Mouse (Mus musculus) frontal cortex, postnatal 14 days (tissue): Measurements from ENCODE around the gene Tmem253.

Source experiments
- DNase-seq, 2 experiments: peaks; one replicate each; pipeline ENCODE4 v3.0.0; 2022; ENCODE audit warnings: low spot score in 2 of 2

Gene Tmem253

DNA sequence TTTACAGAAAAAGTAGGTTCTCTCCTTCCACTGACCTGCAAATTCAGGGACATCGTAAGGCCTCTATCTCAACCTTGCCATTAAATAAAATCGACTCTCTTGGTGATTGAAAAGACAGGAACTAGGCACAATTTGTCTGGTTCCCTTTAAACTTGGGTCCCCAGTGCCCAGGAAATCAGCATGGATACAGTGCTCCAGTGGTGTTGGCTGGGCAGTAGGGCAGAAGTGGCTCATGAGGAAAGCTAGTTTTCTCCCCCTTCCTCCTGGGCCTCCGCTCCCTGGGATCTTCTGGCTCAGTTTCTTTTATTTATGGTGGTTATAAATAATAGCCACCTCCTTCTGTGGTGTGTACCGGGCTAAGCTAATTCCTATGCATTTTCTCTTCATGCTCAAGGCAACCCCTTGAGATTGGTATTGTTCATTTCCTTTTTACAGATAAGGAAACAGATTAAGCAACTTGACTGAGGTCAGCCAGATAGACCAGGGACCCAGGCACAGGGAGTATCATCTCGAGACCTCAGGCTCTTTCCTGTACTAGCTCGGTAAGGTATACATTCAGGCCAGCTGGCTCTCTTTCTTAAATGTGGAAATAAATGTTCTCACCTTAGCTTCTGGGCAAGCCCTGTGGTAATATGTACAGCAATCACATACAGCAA lies at the start of gene Tmem253:
Gene Tmem253 (plus strand): TSS at position 214 of the 656 bp plus-strand sequence.
- DNase-seq = no peak

DNA sequence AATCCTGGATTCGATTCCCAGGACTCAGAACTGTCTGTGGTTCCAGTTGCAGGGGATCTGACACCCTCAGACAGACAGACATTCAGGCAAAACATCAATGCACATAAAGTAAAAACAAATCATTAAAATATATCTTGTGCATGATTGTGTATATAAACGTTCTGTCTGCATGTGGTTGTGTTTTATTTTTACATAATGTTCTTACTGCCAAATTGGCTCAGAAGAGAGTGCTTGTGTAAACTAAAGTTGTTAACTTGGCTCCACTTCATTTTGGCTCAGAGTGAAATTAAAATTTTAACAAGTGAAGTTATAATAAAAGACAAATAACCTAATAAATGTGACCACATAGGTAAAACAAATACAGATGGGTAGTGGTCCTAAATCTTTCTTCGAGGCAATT lies 48.1 kb upstream of the Tmem253 start:
- DNase-seq = no peak

GRCm38 (mm10) chr14:51979252-51979651 lies 36.2 kb upstream of the Tmem253 start:
- no peak for DNase-seq

- DNase-seq = no peak
Observed at GRCm38 (mm10) chr14:51983251-51983650, 32.2 kb upstream of the Tmem253 start.

GRCm38 (mm10) chr14:51983855-51984246 lies 31.6 kb upstream of the Tmem253 start:
- DNase-seq = no peak

DNA sequence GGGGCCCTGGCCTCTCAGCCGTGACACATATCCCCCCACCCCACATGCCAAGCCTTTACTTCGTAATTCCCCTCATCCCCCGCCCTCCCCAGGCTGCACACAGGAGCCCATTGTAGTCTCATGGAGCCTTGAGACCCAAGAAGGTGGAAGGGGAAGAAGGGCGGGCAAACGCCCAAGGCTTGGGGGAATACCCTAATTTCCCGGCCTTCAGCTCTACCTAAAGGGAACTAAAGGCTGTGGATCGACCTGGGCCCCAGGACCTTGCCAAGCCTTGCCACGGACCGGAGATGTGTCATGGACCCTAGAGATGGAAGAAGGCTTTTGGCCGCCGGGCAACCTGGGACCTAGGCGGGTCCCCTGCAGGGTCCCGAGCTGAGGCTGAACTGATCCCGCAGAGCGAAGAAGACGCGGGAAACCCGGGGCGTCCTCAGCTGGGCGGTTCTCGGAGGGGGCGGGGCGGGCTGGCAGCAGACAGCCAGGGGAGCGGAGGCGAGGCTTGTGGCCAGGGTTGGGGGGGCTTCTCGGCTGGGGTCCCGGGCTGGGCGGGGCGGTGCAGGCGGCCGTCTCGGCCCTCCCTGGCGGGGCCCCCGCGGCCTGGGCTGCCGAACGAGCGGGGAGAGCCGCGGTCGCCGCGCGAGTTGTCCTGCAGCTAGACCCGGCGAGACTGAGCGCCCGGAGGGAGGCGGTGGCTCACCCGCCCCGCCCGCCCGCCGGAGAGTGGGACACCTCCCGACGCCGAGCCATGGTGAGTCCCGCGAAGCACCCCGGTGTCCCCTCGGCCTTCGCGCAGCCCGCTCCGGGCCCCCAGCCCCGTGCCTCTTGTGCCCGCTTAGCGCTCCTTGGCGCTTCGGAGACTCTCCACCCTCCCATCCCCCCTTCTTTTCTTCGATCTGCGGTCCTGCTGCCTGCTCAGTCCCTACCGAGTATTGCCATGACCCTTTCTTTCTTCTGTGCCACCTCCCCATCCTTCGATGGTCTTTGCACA lies 30.9 kb upstream of the Tmem253 start, which contains the start of gene Arhgef40:
Gene Arhgef40 (plus strand): TSS at position 473 of the 985 bp plus-strand sequence.
- peak in 1 of 2 experiments; percentile 59 for DNase-seq

- DNase-seq = peak; percentile 61 to 76
Observed at GRCm38 (mm10) chr14:51985301-51986152, 29.9 kb upstream of the Tmem253 start.

DNA sequence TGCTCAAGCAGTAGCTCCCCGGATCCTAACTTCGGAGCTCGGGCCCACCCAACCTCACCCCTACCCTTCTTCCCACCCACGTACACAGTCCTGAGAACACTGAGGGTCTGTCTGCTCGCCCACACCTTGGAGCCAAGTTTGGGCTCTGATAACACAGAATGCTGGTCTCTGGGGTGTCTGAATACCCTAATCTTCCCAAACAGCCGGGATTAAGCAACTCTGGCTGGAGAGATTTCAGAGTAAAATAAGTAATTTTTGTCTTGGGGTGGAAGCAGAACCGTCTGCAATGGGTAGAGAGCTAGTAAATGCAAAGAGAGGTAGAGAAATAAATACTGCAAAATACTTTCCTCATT lies 29.3 kb upstream of the Tmem253 start:
- no peak for DNase-seq

DNA sequence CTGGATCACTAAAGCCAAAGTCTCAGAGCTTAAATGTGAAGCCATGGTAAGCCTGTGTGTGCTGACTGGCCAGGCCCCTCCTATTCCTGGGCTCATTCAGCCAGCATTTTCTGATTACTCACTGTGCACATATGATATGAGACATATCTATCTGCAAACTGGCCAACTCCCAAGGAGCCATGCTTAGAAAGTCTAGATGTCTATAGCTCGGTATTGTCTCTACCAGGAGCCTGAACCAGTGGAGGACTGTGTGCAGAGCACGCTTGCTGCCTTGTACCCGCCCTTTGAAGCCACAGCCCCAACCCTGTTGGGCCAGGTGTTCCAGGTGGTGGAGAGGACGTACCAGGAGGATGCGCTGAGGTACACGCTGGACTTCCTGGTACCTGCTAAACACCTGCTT lies 28.3 kb upstream of the Tmem253 start:
- DNase-seq = no peak

GRCm38 (mm10) chr14:51988731-51989130 lies 26.7 kb upstream of the Tmem253 start:
- DNase-seq = no peak

DNA sequence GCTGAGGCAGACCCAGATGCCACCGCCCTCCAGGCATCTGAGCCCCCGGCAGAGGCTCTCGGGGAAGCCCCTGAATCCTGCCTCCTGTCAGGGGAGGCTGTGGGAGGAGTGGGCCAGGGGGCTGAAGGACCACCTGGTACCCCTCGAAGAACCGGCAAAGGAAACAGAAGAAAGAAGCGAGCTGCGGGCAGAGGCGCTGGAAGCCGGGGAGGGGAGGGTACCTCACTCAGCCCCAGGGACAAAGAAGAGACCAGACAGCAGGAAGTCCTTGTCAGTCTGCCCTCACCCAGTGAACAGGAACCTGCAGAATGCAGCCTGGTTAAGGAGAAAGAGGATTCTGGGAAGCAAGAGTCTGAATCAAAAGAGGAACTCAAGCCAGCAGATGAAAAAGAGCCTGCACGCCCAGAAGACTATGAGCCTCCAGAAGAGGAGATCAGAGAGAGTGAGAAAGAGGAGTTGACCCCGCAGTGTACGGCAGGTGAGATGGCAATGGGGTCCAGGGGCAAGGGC lies 25.9 kb upstream of the Tmem253 start:
- DNase-seq = no peak

DNA sequence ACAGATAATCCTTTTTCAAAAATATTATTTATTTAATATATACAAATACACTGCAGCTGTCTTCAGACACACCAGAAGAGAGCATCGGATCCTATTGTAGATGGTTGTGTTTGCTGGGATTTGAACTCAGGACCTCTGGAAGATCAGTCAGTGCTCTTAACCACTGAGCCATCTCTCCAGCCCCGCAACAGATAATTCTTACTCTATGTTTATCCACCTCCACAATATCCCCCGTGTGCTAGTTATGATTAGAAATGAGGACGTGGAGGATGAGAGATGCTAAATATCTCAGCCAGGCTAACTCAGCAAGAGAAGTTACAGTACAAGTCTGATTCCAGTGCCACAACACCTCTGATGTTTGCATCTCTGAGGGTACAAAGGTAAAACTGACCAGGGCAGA lies 21.0 kb upstream of the Tmem253 start:
- no peak for DNase-seq

GRCm38 (mm10) chr14:51995219-51995871 lies 20.1 kb upstream of the Tmem253 start:
- no peak for DNase-seq

- DNase-seq = no peak
Observed at GRCm38 (mm10) chr14:51996231-51996841, 19.1 kb upstream of the Tmem253 start.

GRCm38 (mm10) chr14:51996866-51997265 lies 18.6 kb upstream of the Tmem253 start:
- no peak for DNase-seq

GRCm38 (mm10) chr14:51997483-51997882 lies 18.0 kb upstream of the Tmem253 start:
- no peak for DNase-seq

- peak; percentile 71 to 83 for DNase-seq
Observed at GRCm38 (mm10) chr14:52003981-52004495, 11.4 kb upstream of the Tmem253 start.

DNA sequence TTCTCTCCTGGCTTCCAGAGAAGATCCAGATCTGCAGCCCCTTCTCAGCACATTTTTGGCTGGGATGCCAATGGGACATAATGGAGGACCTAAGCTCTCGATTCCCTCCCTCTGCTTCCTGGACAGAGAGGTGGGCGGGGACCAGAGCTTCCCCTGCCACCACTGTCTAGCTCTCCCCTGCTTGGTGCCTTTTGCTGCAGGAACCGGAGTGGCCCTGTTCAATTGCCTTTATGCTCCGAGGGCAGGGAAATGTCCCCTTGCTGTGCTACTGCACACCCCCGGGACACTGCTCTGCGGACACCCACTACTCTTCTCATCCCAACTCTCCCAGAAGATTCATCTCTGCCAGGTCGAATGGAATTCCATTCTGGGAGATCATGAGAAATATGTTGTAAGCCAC lies 10.3 kb upstream of the Tmem253 start:
- no peak for DNase-seq

DNA sequence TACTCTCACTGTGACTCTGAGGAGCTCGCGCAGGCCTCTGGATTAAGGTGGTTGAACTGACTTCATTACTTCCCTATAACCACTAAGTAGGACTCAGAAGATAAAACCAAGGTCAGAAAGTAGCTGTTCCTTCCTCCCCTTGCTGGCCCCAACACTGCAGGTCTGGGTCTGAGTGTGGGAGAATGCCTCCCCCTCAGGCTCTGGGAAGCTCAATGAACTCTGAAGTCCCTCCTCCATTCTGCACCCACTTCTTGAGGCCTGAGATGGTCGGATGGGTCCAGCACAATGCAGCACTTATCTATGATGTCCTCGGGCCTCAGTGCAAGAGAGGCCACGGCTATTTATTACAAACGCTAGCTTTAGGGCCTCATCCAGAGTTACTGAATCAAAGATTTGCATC lies 9.8 kb upstream of the Tmem253 start:
- no peak for DNase-seq

DNA sequence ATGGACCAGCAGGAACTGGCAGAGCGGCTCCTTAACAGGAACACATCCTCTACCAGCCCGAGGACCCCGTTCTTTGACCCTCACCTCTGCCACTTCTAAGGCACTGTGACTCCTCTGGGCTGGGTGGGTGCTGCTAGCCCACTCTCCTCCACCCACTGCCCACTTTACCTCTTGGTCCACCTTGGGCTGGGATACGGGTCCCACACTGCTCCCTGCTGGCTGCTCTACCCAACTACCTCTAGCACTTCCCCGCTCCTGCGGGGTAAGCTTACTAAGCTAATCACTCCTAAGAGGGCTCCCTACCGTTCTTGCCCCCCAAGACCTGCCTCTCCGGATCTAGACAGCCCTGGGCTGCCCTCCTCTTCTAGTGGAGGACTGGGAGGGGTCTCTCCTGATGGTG lies 9.2 kb upstream of the Tmem253 start:
- DNase-seq = no peak

DNA sequence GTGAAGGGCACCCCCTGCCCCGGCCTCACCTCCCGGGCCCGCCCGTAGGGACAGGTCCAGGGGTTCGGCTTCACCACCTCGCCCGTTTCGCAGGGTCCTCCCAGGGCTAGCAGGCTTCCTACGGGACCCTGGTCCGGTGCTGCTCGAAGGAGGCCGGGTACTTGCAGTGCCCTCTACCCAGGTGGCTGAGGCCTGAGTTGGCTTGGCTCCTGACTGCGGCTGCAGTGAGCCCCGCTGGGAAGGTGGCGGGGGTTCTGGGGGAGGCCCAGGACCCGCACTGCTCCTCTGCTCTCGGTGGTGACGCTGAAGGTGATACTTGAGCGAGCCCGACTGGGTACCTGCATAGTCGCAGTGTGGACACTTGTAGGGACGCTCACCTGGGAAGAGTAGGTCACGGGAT lies 8.7 kb upstream of the Tmem253 start:
- DNase-seq = no peak
